Mouse (Mus musculus): ENCODE results near the gene Ctla2a. TPM values are rescaled to one million over a fixed set of nuclear protein-coding genes. Genes with fewer than 3 reads are reported as not detected.
"Not testable (repeated sequence)": the region's sequence is repeated elsewhere in the genome, so short reads cannot be mapped to it uniquely, and the experiment has no call there.

Gene Ctla2a
- polyA plus RNA-seq (2012; rRNA removed) (11.2 and 18.4 TPM in 2 replicates), polyA plus RNA-seq (2014; fragmentation: Nextera tagmentation; extraction: Ambion mirVana) (26.3 and 30.2 TPM in 2 replicates)

GRCm38 (mm10) chr13:60936500-60936901, at the start of gene Ctla2a, which contains the start of gene Gm49391:
Ctla2a (minus strand) TSS chr13:60936625.
Gm49391 (minus strand) TSS chr13:60936571.
- Histone ChIP-seq H3K27me3 (ENCODE audit: control insufficient read depth, insufficient read depth, low read length) (no peaks in the 10 kb centered on the region), H3K4me3 (replicated peaks; ENCODE audit: low read length) (no peak within 1 kb of the TSS), H3K4me1 (ENCODE audit: control insufficient read depth, insufficient read depth, low read length) (no peaks in the 10 kb centered on the region), H3K9ac (ENCODE audit: low read depth, low read length, severe bottlenecking) (no peak within 1 kb of the TSS), H3K27ac (replicated peaks; ENCODE audit: low read depth, low read length) (no peak within 1 kb of the TSS), H3K9me3 (ENCODE audit: control insufficient read depth, low read length) (no peaks in the 10 kb centered on the region; the same call in 1 of the 2 replicates), H3K36me3 (ENCODE audit: control insufficient read depth, insufficient read depth, low read length) (no peaks in the 10 kb centered on the region), H3K4me2 (replicated peaks; ENCODE audit: low read depth, low read length, severe bottlenecking) (no peak within 1 kb of the TSS)
- 47% methylated on average over 5 of the region's 5 CpGs for WGBS
- no peak for DNase-seq (ENCODE audit: low spot score)
- TF ChIP-seq POLR2A (IDR thresholded peaks at IDR 0.05; ENCODE audit: borderline replicate concordance, extremely low read depth, insufficient read depth, insufficient read length), result no peak
- no peak for ATAC-seq (ENCODE audit: low FRiP score, low read depth)

GRCm38 (mm10) chr13:60972319-60972718, 35.9 kb upstream of the Ctla2a start:
- H3K36me3 ChIP-seq (ENCODE audit: control insufficient read depth, insufficient read depth, low read length); ATAC-seq (ENCODE audit: low FRiP score, low read depth): not testable (repeated sequence)

GRCm38 (mm10) chr13:60963985-60964384, 27.6 kb upstream of the Ctla2a start:
- DNase-seq (ENCODE audit: low spot score); H3K27me3 ChIP-seq (ENCODE audit: control insufficient read depth, insufficient read depth, low read length); H3K36me3 ChIP-seq (ENCODE audit: control insufficient read depth, insufficient read depth, low read length); H3K4me1 ChIP-seq (ENCODE audit: control insufficient read depth, insufficient read depth, low read length); H3K9me3 ChIP-seq (ENCODE audit: control insufficient read depth, low read length); H3K4me3 ChIP-seq (replicated peaks; ENCODE audit: low read length); H3K4me2 ChIP-seq (replicated peaks; ENCODE audit: low read depth, low read length, severe bottlenecking); ATAC-seq (ENCODE audit: low FRiP score, low read depth); H3K27ac ChIP-seq (replicated peaks; ENCODE audit: low read depth, low read length); H3K9ac ChIP-seq (ENCODE audit: low read depth, low read length, severe bottlenecking): not testable (repeated sequence)
- 53% methylated on average over 4 of the region's 5 CpGs for WGBS

More at GRCm38 (mm10) chr13:60972319-60972718, 35.9 kb upstream of the Ctla2a start:
- not testable (repeated sequence) for H3K9me3 ChIP-seq (ENCODE audit: control insufficient read depth, low read length); H3K4me2 ChIP-seq (replicated peaks; ENCODE audit: low read depth, low read length, severe bottlenecking); H3K9ac ChIP-seq (ENCODE audit: low read depth, low read length, severe bottlenecking); DNase-seq (ENCODE audit: low spot score); H3K27me3 ChIP-seq (ENCODE audit: control insufficient read depth, insufficient read depth, low read length); H3K27ac ChIP-seq (replicated peaks; ENCODE audit: low read depth, low read length); H3K4me3 ChIP-seq (replicated peaks; ENCODE audit: low read length); H3K4me1 ChIP-seq (ENCODE audit: control insufficient read depth, insufficient read depth, low read length)
- WGBS, result 52% methylated on average over 4 of the region's 4 CpGs

- no peak overlapping the region for H3K9ac ChIP-seq (ENCODE audit: low read depth, low read length, severe bottlenecking)
- H3K4me1 ChIP-seq (ENCODE audit: control insufficient read depth, insufficient read depth, low read length), result no peaks in the 10 kb centered on the region
- no peak overlapping the region for H3K4me3 ChIP-seq (replicated peaks; ENCODE audit: low read length)
- no peak for DNase-seq (ENCODE audit: low spot score)
- H3K4me2 ChIP-seq (replicated peaks; ENCODE audit: low read depth, low read length, severe bottlenecking), result no peak overlapping the region
- H3K27me3 ChIP-seq (ENCODE audit: control insufficient read depth, insufficient read depth, low read length), result no peaks in the 10 kb centered on the region
- 62% methylated on average over 5 of the region's 5 CpGs for WGBS
- no peaks in the 10 kb centered on the region for H3K36me3 ChIP-seq (ENCODE audit: control insufficient read depth, insufficient read depth, low read length)
- no peak for ATAC-seq (ENCODE audit: low FRiP score, low read depth)
- TF ChIP-seq POLR2A (IDR thresholded peaks at IDR 0.05; ENCODE audit: borderline replicate concordance, extremely low read depth, insufficient read depth, insufficient read length), result no peak
- no peak overlapping the region for H3K27ac ChIP-seq (replicated peaks; ENCODE audit: low read depth, low read length)
- no peaks in the 10 kb centered on the region for H3K9me3 ChIP-seq (ENCODE audit: control insufficient read depth, low read length)
Measured at GRCm38 (mm10) chr13:60961706-60962105, 25.3 kb upstream of the Ctla2a start.

GRCm38 (mm10) chr13:60941884-60942283, 5.5 kb upstream of the Ctla2a start, which contains the start of gene Tpbpa:
Tpbpa (minus strand) TSS chr13:60941984.
- not testable (repeated sequence) for ATAC-seq (ENCODE audit: low FRiP score, low read depth); H3K4me2 ChIP-seq (replicated peaks; ENCODE audit: low read depth, low read length, severe bottlenecking); H3K36me3 ChIP-seq (ENCODE audit: control insufficient read depth, insufficient read depth, low read length); DNase-seq (ENCODE audit: low spot score); H3K27ac ChIP-seq (replicated peaks; ENCODE audit: low read depth, low read length); H3K4me3 ChIP-seq (replicated peaks; ENCODE audit: low read length); H3K27me3 ChIP-seq (ENCODE audit: control insufficient read depth, insufficient read depth, low read length); H3K9ac ChIP-seq (ENCODE audit: low read depth, low read length, severe bottlenecking); H3K4me1 ChIP-seq (ENCODE audit: control insufficient read depth, insufficient read depth, low read length); H3K9me3 ChIP-seq (ENCODE audit: control insufficient read depth, low read length)
- WGBS, result 84% methylated on average over 3 of the region's 3 CpGs

- DNase-seq (ENCODE audit: low spot score); H3K4me3 ChIP-seq (replicated peaks; ENCODE audit: low read length); H3K36me3 ChIP-seq (ENCODE audit: control insufficient read depth, insufficient read depth, low read length); H3K9ac ChIP-seq (ENCODE audit: low read depth, low read length, severe bottlenecking); H3K27me3 ChIP-seq (ENCODE audit: control insufficient read depth, insufficient read depth, low read length); ATAC-seq (ENCODE audit: low FRiP score, low read depth); H3K4me1 ChIP-seq (ENCODE audit: control insufficient read depth, insufficient read depth, low read length); H3K4me2 ChIP-seq (replicated peaks; ENCODE audit: low read depth, low read length, severe bottlenecking); H3K27ac ChIP-seq (replicated peaks; ENCODE audit: low read depth, low read length); H3K9me3 ChIP-seq (ENCODE audit: control insufficient read depth, low read length): not testable (repeated sequence)
- WGBS, result 67% methylated on average over 2 of the region's 2 CpGs
Measured at GRCm38 (mm10) chr13:60935490-60935889, 935 bp downstream of the Ctla2a start, which contains the start of gene Gm49393. Gm49393 (minus strand) TSS chr13:60935590.

- not testable (repeated sequence) for H3K27ac ChIP-seq (replicated peaks; ENCODE audit: low read depth, low read length); DNase-seq (ENCODE audit: low spot score); ATAC-seq (ENCODE audit: low FRiP score, low read depth); H3K4me3 ChIP-seq (replicated peaks; ENCODE audit: low read length); H3K4me2 ChIP-seq (replicated peaks; ENCODE audit: low read depth, low read length, severe bottlenecking); H3K4me1 ChIP-seq (ENCODE audit: control insufficient read depth, insufficient read depth, low read length); H3K27me3 ChIP-seq (ENCODE audit: control insufficient read depth, insufficient read depth, low read length); H3K36me3 ChIP-seq (ENCODE audit: control insufficient read depth, insufficient read depth, low read length); H3K9ac ChIP-seq (ENCODE audit: low read depth, low read length, severe bottlenecking); H3K9me3 ChIP-seq (ENCODE audit: control insufficient read depth, low read length)
- WGBS, result 77% methylated on average over 2 of the region's 2 CpGs
Measured at GRCm38 (mm10) chr13:60904780-60905179, 31.6 kb downstream of the Ctla2a start, which contains the start of gene Tpbpb. Tpbpb (minus strand) TSS chr13:60904880.

Measured in limb, embryonic 14.5 days (tissue).